Mouse (Mus musculus) myocyte (in vitro differentiated cells): Measurements from ENCODE around the gene Cdc25b.

Source experiments
- CEBPB ChIP-seq: IDR thresholded peaks from 2 replicates; pipeline ENCODE4 v1.6.1; 2011; ENCODE audit warnings: mild to moderate bottlenecking, moderate library complexity; ENCODE audit not compliant: poor library complexity, insufficient read depth, severe bottlenecking
- E2F4 ChIP-seq: IDR thresholded peaks from one replicate; pipeline ENCODE4 v1.6.1; 2011; ENCODE audit warnings: mild to moderate bottlenecking, control low read depth, moderate library complexity; ENCODE audit not compliant: insufficient read depth
- MYOD1 ChIP-seq, 3 experiments: IDR thresholded peaks; one replicate each; pipeline ENCODE4 v1.6.1; 2011; ENCODE audit warnings: control low read depth in 2 of 3, low read depth in 2 of 3, mild to moderate bottlenecking in 2 of 3, moderate library complexity in 1 of 3; ENCODE audit not compliant: insufficient read length in 2 of 3, control insufficient read depth in 1 of 3
- POLR2A ChIP-seq: IDR thresholded peaks from one replicate; pipeline ENCODE4 v1.6.1; 2011; ENCODE audit warnings: low read depth, mild to moderate bottlenecking, control low read depth, moderate library complexity; ENCODE audit not compliant: insufficient read length
- POLR2AphosphoS2 ChIP-seq: IDR thresholded peaks from one replicate; pipeline ENCODE4 v1.6.1; 2011; ENCODE audit warnings: low read depth, control low read depth; ENCODE audit not compliant: insufficient read length
- TCF3 ChIP-seq: IDR thresholded peaks from one replicate; pipeline ENCODE4 v1.6.1; 2011; ENCODE audit warnings: low read depth, control low read depth; ENCODE audit not compliant: insufficient read length

- TF ChIP-seq MYOD1 (IDR thresholded peaks at IDR 0.05; ENCODE audit: control insufficient read depth in 1 of 3, insufficient read length in 2 of 3, low read depth in 2 of 3): peak; percentile 81 to 96 (median 94)
- no peak for TF ChIP-seq POLR2A
- no peak for TF ChIP-seq CEBPB
- TF ChIP-seq E2F4: no peak
- no peak for TF ChIP-seq POLR2AphosphoS2
- peak; percentile 47 for TF ChIP-seq TCF3
Observed at GRCm38 (mm10) chr2:131186343-131186742, 406 bp upstream of the Cdc25b start.
